Mouse (Mus musculus) liver, postnatal 0 days (tissue): Measurements from ENCODE around the gene Dab2. TPM values are rescaled to one million over a fixed set of nuclear protein-coding genes. Genes with fewer than 3 reads are reported as not detected.
A peak's percentile ranks its signal among the peaks of the same experiment; 100 is the strongest.

Source experiments
- ATAC-seq: fragments of 200-750 bp; cut with Nextera tagmentation; 2 replicates; pipeline ENCODE4 v1.8.0; 2017; ENCODE audit warnings: mild to moderate bottlenecking, moderate library complexity
- DNase-seq: peaks from one replicate; pipeline ENCODE4 v3.0.0-alpha.2; 2016
- H3K27ac ChIP-seq: fragments of 300-500 bp; sonication (generic); 2 replicates; pipeline ENCODE4 v1.5.1; 2014; ENCODE audit warnings: antibody characterized with exemption, moderate library complexity, mild to moderate bottlenecking, low read depth
- H3K27me3 ChIP-seq: fragments of 300-500 bp; sonication (generic); 2 replicates; pipeline ENCODE4 v1.6.1; 2014; ENCODE audit warnings: low read length, control low read depth, mixed read lengths; ENCODE audit not compliant: insufficient read depth
- H3K36me3 ChIP-seq: fragments of 300-500 bp; sonication (generic); replicated peaks from 2 replicates; pipeline ENCODE4 v1.6.1; 2014; ENCODE audit warnings: mild to moderate bottlenecking, control low read depth, low read length, moderate library complexity, mixed read lengths; ENCODE audit not compliant: insufficient read depth
- H3K4me1 ChIP-seq: fragments of 300-500 bp; sonication (generic); 2 replicates; pipeline ENCODE4 v1.6.1; 2014; ENCODE audit warnings: antibody characterized with exemption, mild to moderate bottlenecking, control low read depth; ENCODE audit not compliant: insufficient read depth
- H3K4me2 ChIP-seq: fragments of 300-500 bp; sonication (generic); 2 replicates; pipeline ENCODE4 v1.6.1; 2014; ENCODE audit warnings: low read depth, mild to moderate bottlenecking, low read length, moderate library complexity, mixed read lengths
- H3K4me3 ChIP-seq: fragments of 300-500 bp; sonication (generic); 2 replicates; pipeline ENCODE4 v1.5.1; 2014; ENCODE audit warnings: low read depth, low read length
- H3K9ac ChIP-seq: fragments of 300-500 bp; sonication (generic); replicated peaks from 2 replicates; pipeline ENCODE4 v1.6.1; 2014; ENCODE audit warnings: mild to moderate bottlenecking, moderate library complexity
- H3K9me3 ChIP-seq: fragments of 300-500 bp; sonication (generic); 2 replicates; pipeline ENCODE4 v1.6.1; 2016; ENCODE audit warnings: mild to moderate bottlenecking, control low read depth, low read length, mixed read lengths
- CTCF ChIP-seq: sonication (generic); IDR thresholded peaks from 2 replicates; pipeline ENCODE4 v1.5.1; 2016; ENCODE audit warnings: antibody characterized with exemption, low read depth
- EP300 ChIP-seq: IDR thresholded peaks from 2 replicates; pipeline ENCODE4 v1.6.1; 2016; ENCODE audit warnings: antibody characterized with exemption, low read depth, mild to moderate bottlenecking
- WGBS: fragments of 180-500 bp; shearing (Covaris S2); extraction: QIAGEN DNeasy Blood & Tissue Kit; methylation state at CpG from one replicate; pipeline ENCODE4 v1.1.7; 2014; ENCODE audit not compliant: insufficient replicate concordance; 5-methylcytosine and 5-hydroxymethylcytosine counted together
- polyA plus RNA-seq: library from polyadenylated mRNA; unstranded; fragments of >200 nt; fragmentation: Nextera tagmentation; extraction: Ambion mirVana; gene quantifications from 2 replicates; pipeline ENCODE4 v1.2.1, GENCODE M21; 2015

Dab2 gene
- polyA plus RNA-seq, 1 experiment from 2014 or later, result 10.8 TPM

- no peak for TF ChIP-seq EP300
- TF ChIP-seq CTCF, result no peak
- Histone ChIP-seq H3K9me3 (no peaks in the 10 kb centered on the region), H3K36me3 (no peaks in the 10 kb centered on the region), H3K27me3 (no peaks in the 10 kb centered on the region), H3K4me3 (no peak overlapping the region), H3K4me1 (no peaks in the 10 kb centered on the region), H3K27ac (no peak overlapping the region), H3K9ac (no peak overlapping the region), H3K4me2 (no peak overlapping the region)
- ATAC-seq (no peak), DNase-seq (no peak)
- 81% methylated on average over 5 of the region's 5 CpGs for WGBS
Observed at GRCm38 (mm10) chr15:6339767-6340166, 40.2 kb downstream of the Dab2 start.

DNA sequence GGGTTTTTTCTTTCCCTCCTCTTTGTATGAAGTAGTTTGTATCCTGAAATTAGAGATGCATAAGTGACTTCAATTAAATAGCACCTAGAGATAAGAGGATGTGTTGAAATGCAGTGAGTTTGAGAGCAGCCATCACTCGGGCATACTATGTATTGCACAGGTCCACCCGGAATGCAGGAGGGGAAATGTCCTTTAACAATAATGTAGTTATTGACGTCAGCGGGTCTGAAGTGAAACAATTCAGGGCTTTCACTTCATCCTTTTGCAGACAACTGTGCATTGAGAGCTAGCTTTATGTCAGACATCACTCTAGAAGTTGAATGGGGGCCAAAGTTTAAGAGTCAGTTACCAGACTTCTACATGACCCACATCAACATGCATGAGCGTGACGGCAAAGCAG, 40.8 kb downstream of the Dab2 start:
- Histone ChIP-seq H3K4me3 (no peak overlapping the region), H3K9me3 (no peaks in the 10 kb centered on the region), H3K27me3 (no peaks in the 10 kb centered on the region), H3K4me1 (no peaks in the 10 kb centered on the region), H3K9ac (no peak overlapping the region), H3K27ac (no peak overlapping the region), H3K4me2 (no peak overlapping the region), H3K36me3 (no peaks in the 10 kb centered on the region)
- TF ChIP-seq EP300 (no peak; the same call in 1 of the 2 replicates), CTCF (no peak)
- ATAC-seq (peak; percentile 35), DNase-seq (no peak)
- WGBS, result 69% methylated on average over 6 of the region's 6 CpGs

GRCm38 (mm10) chr15:6341427-6341826, 41.8 kb downstream of the Dab2 start:
- Histone ChIP-seq H3K4me3 (no peak overlapping the region), H3K9me3 (no peaks in the 10 kb centered on the region), H3K27me3 (no peaks in the 10 kb centered on the region), H3K4me1 (no peaks in the 10 kb centered on the region), H3K36me3 (no peaks in the 10 kb centered on the region), H3K27ac (no peak overlapping the region), H3K9ac (no peak overlapping the region), H3K4me2 (no peak overlapping the region)
- DNase-seq, result no peak
- no peak for TF ChIP-seq CTCF
- peak; percentile 55 for TF ChIP-seq EP300
- no peak; the same call in 1 of the 2 replicates for ATAC-seq
- 38% methylated on average over 6 of the region's 6 CpGs for WGBS

DNA sequence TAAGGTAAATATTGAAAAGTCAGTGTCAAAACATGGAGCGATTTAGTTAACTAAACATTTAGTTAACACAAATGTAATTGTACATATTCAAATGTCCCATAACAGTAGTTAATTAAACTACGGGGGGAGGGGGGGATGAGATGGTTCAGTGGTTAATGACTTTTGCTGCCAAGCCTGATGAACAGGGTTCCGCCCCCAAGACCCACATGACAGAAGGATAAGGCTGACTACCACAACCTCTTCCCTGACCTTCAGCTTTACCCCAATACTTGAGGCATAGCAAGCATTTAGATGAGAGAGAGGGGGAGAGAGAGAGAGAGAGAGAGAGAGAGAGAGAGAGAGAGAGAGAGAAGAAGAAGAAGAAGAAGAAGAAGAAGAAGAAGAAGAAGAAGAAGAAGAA, 54.3 kb downstream of the Dab2 start:
- no peak overlapping the region for H3K4me2 ChIP-seq
- DNase-seq, result no peak
- H3K27ac ChIP-seq, result no peak overlapping the region
- no peaks in the 10 kb centered on the region for H3K36me3 ChIP-seq
- no peaks in the 10 kb centered on the region for H3K9me3 ChIP-seq
- no peak for ATAC-seq
- TF ChIP-seq EP300 (no peak), CTCF (no peak)
- no peak overlapping the region for H3K4me3 ChIP-seq
- 84% methylated on average over 3 of the region's 3 CpGs for WGBS
- no peaks in the 10 kb centered on the region for H3K27me3 ChIP-seq
- H3K4me1 ChIP-seq, result no peaks in the 10 kb centered on the region
- H3K9ac ChIP-seq, result no peak overlapping the region

DNA sequence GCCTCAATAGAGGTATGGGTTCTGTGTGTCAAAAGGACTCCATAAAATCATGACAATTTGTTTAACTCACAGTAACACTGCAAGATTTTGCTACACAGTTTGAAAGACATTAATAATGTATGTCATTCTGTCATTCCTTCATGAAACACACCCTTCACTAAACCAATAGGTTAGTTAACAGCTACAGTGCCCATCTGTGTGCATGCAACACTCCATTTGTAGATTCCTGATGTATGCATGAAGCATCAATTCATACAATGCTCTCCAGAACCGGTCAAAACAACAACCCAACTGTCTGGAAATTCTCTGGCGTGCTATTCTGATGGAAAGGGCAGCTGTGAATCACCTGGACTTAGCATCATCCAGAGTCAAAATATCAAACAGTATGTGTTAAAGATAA, 60.3 kb downstream of the Dab2 start:
- TF ChIP-seq EP300 (no peak), CTCF (no peak)
- WGBS, result 80% methylated on average over 2 of the region's 2 CpGs
- Histone ChIP-seq H3K27me3 (no peaks in the 10 kb centered on the region), H3K9me3 (no peaks in the 10 kb centered on the region), H3K4me3 (no peak overlapping the region), H3K36me3 (no peaks in the 10 kb centered on the region), H3K4me2 (no peak overlapping the region), H3K27ac (no peak overlapping the region), H3K9ac (no peak overlapping the region), H3K4me1 (no peaks in the 10 kb centered on the region)
- DNase-seq (no peak), ATAC-seq (no peak)

DNA sequence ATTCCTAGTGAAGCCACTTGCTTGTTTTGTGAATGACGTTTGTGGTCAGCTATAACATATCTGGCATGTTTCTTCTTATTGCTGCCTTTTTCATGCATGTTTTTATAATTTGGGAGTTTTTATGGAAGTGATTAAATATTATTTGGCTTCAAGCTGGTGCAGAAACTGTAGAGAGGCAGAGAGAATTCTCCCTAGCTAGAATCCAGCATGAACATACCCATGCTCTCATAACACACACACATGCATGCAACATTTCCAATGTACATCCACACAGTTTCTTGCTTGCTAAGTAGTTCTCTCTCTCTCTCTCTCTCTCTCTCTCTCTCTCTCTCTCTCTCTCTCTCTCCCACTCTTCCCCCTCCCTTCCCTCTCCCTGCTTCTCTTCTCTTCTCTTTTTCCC, 70.4 kb downstream of the Dab2 start:
- Histone ChIP-seq H3K9me3 (no peaks in the 10 kb centered on the region), H3K27ac (no peak overlapping the region), H3K4me1 (no peaks in the 10 kb centered on the region), H3K4me2 (no peak overlapping the region), H3K4me3 (no peak overlapping the region), H3K9ac (no peak overlapping the region), H3K36me3 (no peaks in the 10 kb centered on the region), H3K27me3 (no peaks in the 10 kb centered on the region)
- TF ChIP-seq EP300 (no peak), CTCF (no peak)
- 42% methylated on average over 1 of the region's 1 CpGs for WGBS
- no peak for ATAC-seq
- no peak for DNase-seq

- H3K36me3 ChIP-seq, result no peaks in the 10 kb centered on the region
- DNase-seq (no peak), ATAC-seq (no peak)
- 75% methylated on average over 2 of the region's 2 CpGs for WGBS
- H3K9ac ChIP-seq, result no peak overlapping the region
- no peaks in the 10 kb centered on the region for H3K27me3 ChIP-seq
- no peak overlapping the region for H3K27ac ChIP-seq
- TF ChIP-seq CTCF, result no peak
- no peak for TF ChIP-seq EP300
- no peak overlapping the region for H3K4me3 ChIP-seq
- no peaks in the 10 kb centered on the region for H3K9me3 ChIP-seq
- no peaks in the 10 kb centered on the region for H3K4me1 ChIP-seq
- H3K4me2 ChIP-seq, result no peak overlapping the region
Observed at GRCm38 (mm10) chr15:6371486-6371885, 71.9 kb downstream of the Dab2 start.
